Mouse (Mus musculus): Measurements from ENCODE around the gene Zfp354c.

Zfp354c gene

DNA sequence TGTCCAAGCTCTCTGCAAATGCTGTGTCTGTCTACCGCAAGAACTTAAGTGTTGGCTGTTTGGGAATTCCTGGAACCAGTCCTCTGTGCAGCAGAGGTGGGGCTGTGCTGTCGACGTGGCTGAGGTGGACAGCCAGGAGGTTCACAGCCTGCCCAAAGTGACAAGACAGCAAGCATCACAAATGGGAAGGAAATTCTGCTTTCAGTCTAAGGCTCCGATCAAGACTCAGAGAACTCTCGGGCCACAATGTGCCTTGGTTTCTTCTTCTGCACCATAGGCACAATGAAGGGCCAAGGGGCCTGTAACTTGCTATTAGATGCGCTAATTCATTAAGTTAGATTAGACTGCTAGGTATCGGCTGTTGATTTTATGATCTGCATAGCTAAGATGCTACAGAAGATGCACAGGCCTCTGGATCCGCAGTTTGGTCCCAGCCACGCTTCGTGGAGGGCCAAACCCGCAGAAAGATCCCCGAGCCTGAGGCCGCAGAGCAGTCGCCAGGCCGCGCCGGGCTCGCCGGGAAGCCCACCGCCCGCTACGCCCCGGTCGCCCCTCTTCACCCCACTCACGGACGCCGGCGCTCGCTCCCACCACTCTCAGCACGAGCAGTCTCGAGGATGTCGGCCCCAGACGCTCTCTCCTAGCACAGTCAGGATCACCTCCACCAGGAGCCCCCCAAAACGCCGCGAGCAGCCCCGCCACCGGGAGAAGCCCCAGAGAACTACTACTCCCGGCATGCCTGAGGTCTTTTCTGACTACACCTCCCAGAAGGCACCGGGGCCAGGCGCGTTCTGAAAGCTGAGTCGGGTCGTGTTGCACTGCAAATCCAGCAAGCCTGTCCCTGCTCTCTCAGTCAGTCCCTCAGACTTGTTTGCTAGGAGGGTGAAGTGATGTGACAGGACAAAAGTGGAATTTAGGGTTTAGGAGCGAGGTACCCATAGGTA lies at the start of gene Zfp354c:
Zfp354c (minus strand) TSS at position 715 of the 944 bp plus-strand sequence.
- CTCF ChIA-PET = no interaction called here

DNA sequence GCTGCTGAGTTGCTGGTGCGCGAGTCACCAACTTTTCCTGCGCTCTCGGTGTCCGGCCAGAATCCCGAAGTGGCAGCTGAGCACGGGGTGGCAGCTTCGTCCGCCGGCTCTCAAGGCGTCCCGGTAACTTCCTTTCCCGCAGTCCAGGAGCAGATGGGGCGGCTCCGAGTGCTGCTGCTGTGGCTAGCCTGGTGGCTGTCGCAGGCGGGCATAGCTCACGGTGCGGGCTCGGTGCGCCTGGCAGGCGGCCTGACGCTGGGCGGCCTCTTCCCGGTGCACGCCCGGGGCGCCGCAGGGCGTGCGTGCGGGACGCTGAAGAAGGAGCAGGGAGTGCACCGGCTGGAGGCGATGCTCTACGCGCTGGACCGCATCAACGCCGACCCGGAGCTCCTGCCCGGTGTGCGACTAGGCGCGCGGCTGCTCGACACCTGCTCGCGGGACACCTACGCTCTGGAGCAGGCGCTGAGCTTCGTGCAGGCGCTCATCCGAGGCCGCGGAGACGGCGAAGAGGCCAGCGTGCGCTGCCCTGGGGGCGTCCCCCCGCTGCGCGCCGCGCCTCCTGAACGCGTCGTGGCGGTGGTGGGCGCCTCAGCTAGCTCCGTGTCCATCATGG lies 23.6 kb upstream of the Zfp354c start:
- CTCF ChIA-PET = interaction anchor here (0.6 kb wide), 1 partner anchor 63 kb away, joined by 8 read pairs; no protein-coding TSS in a partner anchor

GRCm38 (mm10) chr11:50850177-50850735 lies 22.7 kb upstream of the Zfp354c start, which contains the start of gene Grm6:
Gene Grm6 (plus strand): TSS chr11:50850685.
- CTCF ChIA-PET = no interaction called here

DNA sequence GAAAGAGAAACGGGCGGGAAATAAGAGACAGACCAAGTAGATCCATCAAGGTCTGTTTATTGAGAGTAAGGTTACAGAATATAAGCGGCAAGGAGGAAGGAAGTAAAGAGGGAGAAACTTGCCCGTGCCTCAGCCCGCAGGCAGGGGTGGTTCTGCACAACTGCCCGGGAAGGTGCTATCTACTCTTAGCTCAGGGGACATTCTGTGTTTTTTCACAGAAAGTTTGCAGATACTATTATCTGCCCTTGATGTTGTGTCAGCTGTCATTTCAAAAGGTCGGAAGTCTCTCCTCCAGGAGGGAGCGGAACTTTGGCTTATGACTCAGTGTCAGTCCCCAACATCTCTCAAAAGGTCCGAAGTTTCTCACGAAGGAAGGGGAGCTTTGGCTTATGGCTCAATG lies 21.8 kb upstream of the Zfp354c start:
- CTCF ChIA-PET = no interaction called here

DNA sequence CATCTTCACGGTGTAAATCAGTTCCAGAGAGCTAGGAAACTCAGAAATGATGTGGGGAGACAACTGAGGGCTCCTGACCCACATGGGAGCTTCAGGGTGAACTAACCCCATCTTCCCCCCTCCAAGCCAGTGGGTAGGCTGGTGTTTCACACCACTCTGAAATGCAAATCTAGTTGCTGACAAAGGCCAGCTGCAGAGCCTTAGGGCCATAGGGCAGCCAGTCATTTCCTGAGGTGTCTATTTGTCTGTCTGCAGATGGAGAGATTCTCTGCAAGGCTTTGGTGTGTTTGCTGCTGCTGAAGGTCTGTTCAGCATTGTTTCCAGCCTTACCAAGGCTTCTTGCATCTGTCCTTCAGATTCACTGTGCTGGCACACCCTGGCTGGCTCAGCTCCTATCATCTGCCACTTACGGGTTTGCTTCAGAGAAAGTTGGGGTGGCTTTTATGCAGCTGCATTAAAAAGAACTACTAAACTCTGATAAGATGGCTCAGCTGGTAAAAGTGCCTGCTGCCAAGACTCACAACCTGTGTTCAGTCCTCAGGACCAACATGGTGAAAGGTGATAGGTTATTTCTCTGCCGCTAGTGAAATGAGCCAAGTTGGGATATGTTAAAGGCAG lies 21.1 kb upstream of the Zfp354c start:
- CTCF ChIA-PET = no interaction called here

DNA sequence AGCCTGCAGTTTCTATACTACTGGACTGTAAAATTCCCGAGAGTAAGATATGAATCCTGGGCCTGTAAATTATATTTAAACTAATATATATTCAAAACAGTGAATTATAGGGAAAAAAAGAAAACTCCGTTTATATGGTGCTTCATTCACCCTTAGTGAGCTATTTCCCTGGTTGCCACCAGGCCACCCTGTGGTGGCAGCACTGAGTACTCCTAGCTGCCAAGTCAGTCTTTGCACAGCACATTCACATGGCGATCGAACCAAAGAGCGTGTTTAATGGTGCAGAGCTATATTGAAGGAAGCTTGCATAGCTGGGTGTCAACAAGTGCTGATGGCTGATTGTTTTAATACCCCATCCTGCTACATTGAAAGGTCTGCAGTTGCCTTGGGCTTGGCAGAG lies 19.5 kb upstream of the Zfp354c start:
- CTCF ChIA-PET = no interaction called here

GRCm38 (mm10) chr11:50845951-50846350 lies 18.4 kb upstream of the Zfp354c start:
- CTCF ChIA-PET = no interaction called here

GRCm38 (mm10) chr11:50841023-50841735 lies 13.7 kb upstream of the Zfp354c start, which contains the start of gene Zfp879:
Gene Zfp879 (minus strand): TSS chr11:50841552.
- CTCF ChIA-PET = no interaction called here

DNA sequence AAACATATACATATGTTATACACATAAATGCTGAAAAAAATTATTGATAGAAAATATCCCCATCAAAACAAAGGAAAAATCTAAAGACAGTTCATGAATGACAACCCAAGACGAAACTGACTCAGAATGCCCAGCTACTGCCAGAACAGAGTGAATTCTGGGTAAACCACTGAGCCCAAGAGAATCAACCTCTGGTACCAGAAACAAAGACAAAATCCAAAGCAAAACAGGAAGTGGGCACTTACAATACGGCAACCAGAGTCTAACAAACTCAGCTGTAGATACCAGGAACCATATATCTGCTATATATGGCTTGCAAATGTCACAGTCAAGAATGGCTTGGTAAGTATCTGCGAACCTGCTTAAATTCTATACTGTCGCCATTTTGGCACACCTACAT lies 8.2 kb upstream of the Zfp354c start:
- CTCF ChIA-PET = no interaction called here

DNA sequence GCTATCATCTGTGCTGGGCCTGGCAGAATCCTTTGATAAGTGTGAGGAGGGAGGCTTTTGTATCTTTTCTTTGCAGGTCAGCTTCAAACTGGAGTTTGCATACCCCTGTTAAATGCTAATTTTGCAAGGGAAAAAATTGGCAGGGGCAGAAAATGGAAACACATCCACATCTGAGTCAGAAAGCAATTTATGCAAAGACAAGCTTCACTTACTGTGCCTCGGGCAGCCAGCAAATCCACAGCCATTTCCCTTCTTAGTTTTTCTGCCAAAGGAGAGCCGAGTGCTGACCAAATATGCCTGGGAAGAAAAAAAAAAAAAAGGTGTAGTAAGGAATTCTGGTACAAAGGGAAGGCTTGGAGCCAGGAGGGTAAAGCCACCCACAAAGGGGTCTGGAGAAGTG lies 1.3 kb downstream of the Zfp354c start:
- CTCF ChIA-PET = no interaction called here

GRCm38 (mm10) chr11:50814233-50814632 lies 13.3 kb downstream of the Zfp354c start:
- CTCF ChIA-PET = no interaction called here

DNA sequence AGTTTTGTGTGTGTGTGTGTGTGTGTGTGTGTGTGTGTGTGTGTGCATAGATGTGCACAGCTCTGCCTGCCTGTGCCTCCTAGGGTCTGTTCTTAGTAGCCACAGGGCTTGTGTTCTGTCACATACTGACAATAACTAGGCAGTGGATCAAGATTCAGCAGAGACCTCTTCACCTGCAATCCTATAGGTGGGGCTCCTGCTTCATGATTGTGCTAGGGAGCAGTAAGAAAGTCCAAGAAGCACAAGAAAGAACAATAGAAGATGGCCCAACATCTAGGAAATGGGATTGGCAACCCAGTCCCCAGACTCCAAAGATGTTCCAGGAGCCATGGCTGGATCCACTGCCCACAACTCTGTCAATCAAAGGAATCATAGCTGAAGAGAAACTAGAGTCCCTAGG lies 28.7 kb downstream of the Zfp354c start:
- CTCF ChIA-PET = no interaction called here

DNA sequence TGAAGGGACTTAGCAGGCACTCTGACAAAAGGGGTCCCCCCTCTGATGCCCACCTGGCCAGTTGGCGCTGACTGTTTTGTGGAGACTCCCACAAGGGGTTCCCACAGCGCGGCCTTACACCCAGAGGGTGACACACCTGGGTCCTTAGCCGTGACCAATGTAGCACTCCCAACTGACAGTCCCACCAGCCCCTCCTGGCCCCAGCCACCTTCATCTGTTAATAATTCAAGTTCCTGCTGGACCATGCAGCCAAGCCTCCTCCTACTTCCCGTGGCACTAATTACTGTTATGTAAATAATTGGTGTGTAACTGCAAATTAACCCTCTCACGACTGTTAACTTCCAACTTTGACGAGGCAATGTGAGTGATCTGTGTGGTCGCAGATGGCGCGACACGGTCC lies 29.9 kb downstream of the Zfp354c start:
- CTCF ChIA-PET = no interaction called here

DNA sequence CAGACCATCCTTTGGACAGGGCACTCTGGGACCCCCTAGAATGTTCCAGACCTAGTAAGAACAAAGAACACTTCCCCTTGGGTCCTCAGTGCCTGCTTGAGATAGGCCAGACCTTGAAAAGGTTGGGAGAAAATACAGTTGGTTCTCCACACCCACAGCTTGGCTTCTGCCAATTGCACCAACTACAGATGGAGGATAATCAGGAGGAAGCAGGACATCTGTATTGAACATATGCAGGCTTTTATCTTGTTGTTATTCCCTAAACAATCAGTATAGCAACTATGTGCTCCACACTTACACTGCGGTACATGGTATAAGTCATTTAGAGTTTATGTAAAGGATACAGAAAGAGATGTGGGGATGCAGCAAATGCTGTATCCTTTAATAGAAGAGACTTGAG lies 56.5 kb downstream of the Zfp354c start:
- CTCF ChIA-PET = no interaction called here

DNA sequence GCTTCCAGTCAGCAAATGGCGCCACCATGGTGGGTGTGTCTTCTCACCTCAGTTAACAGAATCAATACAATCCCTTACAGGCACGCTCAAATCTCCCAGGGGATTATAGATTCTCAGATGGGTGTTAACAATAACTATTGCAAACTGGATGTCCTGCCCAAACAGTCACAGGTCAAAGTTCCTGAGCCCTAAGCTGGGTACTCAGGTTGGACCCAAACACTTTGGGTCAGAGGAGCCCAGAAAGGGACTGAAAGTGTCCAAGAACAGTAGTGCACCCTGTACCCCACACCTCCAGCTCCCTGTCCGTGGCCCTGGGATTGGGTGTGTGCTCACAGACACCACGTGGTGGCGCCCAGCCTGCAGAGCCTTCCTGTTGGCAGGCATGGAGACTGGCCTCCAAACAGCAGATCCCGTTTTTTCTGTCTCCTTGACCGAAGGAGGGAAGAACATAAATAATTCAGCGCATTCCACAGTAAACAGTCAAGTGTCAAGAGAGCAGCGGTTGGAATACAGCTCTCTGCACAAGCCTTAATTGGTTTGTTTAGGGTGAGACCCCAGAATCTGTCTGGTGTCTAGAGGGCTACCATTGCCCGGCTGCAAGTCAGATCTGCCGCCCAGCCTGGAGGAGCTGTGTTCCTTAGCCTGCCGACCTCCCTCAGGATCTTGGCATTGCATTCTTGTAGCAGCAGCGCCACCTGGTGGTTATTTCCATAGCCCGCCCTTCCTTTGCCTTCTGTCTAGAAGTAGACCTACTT lies 58.4 kb downstream of the Zfp354c start:
- CTCF ChIA-PET = interaction anchor here (0.6 to 0.9 kb wide), 3 partner anchors 13 to 1637 kb away, joined by 3 to 4 read pairs (median 3); no protein-coding TSS in a partner anchor

DNA sequence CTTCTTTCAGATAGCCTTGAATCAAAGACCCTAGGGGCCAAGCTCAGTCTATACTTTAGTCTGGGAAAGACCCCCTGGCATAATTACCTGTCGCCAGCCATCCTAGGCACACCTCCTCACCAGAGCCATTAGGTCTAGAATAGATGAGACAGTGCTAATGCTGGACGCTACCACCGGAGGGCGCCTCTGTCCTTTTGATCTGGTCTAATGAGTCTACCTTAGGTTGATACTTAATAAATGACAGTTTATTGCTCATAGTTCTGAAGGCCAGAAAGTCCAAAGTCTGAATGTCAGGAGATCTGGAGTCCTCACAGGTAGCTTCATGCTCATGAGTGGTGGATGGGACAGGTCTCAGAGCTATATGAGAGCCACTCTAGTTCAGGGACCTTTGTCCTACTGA lies 60.5 kb downstream of the Zfp354c start:
- CTCF ChIA-PET = interaction anchor here (0.6 kb wide), 1 partner anchor 963 kb away, joined by 7 read pairs; no protein-coding TSS in a partner anchor

GRCm38 (mm10) chr11:50766461-50766860 lies 61.1 kb downstream of the Zfp354c start:
- CTCF ChIA-PET = interaction anchor here (0.6 kb wide), 2 partner anchors 136 to 962 kb away, joined by 3 to 7 read pairs; no protein-coding TSS in a partner anchor

Data from spleen, embryonic (tissue).